Mouse (Mus musculus): ENCODE measurements at regions not wholly inside any gene's neighbourhood (a gene's known extent, or its start where the extent isn't known, plus 50 kb on each side); places are given as distances from the start of the nearest gene placed in this dataset.

DNA sequence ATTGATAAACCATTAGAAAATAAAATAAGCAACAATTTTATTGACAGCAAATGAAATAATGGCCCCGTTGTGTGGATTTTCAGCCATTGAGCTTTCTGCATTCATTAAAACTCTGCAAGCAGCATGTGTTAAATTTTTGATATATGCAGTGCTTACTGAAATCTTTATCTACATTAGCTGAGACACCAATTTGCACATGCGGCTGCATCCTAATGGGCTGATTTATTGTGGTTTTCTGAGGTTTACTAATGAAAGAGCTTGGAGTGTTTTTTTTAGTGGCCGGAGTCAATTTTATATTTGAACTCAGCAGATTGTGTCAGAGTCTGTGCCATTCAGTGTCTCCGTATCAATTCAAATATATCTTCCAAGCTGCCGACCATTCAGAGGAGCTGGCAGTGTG is 653.3 kb upstream of the Tbl1xr1 start:
- no peak overlapping the region for H3K4me3 ChIP-seq (ENCODE audit: insufficient read depth, low read depth, low read length)
- H3K4me1 ChIP-seq (ENCODE audit: control insufficient read depth, insufficient read depth, low read length) = no peaks in the 10 kb centered on the region
- no peak for TF ChIP-seq CTCF (IDR thresholded peaks at IDR 0.05; ENCODE audit: insufficient read depth, low read depth, low read length)
- no peak for TF ChIP-seq POLR2A (IDR thresholded peaks at IDR 0.05; ENCODE audit: insufficient read depth, low read depth, low read length)
- H3K27ac ChIP-seq (ENCODE audit: insufficient read depth, low read depth, low read length) = no peak overlapping the region
- WGBS = 71% methylated on average over 5 of the region's 5 CpGs

DNA sequence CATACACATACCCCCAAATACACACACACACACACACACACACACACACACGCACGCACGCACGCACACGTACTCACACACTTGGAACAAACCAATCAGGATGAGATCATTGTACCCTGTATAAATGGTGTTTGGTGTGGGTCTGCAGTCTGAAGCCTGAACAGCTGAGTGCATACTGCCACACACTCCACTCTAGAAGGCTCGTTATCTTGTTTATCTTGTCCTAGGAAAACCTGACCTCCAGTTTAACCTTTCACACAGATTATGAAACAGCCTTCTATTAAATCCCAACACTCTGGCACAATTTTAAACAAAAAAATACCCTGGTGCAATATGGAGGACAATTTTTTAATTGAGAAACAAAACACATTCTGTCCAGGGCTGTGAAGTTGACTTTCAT is 649.9 kb upstream of the Tbl1xr1 start:
- WGBS = 82% methylated on average over 6 of the region's 6 CpGs
- Histone ChIP-seq H3K4me1 (ENCODE audit: control insufficient read depth, insufficient read depth, low read length) (no peaks in the 10 kb centered on the region), H3K27ac (ENCODE audit: insufficient read depth, low read depth, low read length) (no peak overlapping the region), H3K4me3 (ENCODE audit: insufficient read depth, low read depth, low read length) (no peak overlapping the region)
- no peak for TF ChIP-seq CTCF (IDR thresholded peaks at IDR 0.05; ENCODE audit: insufficient read depth, low read depth, low read length)
- no peak for TF ChIP-seq POLR2A (IDR thresholded peaks at IDR 0.05; ENCODE audit: insufficient read depth, low read depth, low read length)

DNA sequence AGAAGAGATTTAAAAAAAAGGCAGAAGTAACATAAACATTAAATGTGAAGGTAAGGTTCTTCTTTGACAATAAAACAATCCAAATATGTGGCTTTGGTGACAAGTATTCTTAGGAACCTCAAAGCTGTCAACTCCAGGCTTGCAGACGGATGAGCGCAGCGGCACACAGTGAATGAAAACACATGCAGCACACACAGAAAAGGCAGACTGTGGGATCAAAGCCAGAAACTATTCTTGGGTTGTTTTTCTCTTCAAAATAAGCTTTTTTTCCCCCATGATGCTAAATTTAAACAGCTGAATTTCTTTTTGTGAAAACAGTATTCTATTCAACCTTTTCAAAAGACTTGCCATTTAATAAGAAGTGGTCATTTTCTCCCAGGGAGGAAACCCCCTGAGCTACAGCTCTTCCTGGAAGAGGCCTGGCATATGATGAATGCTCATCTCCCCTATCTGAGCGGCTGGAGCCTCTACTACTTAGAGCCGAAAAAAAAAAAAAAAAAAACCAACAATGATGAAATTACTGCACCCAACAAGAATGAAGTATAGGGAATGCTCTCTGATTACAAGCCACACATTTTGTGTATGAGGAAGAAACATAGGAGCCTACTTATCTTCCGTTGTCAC is 648.9 kb upstream of the Tbl1xr1 start:
- no peak overlapping the region for H3K27ac ChIP-seq (ENCODE audit: insufficient read depth, low read depth, low read length)
- TF ChIP-seq CTCF (IDR thresholded peaks at IDR 0.05; ENCODE audit: insufficient read depth, low read depth, low read length) = no peak
- no peak for TF ChIP-seq POLR2A (IDR thresholded peaks at IDR 0.05; ENCODE audit: insufficient read depth, low read depth, low read length)
- H3K4me1 ChIP-seq (ENCODE audit: control insufficient read depth, insufficient read depth, low read length) = no peaks in the 10 kb centered on the region
- H3K4me3 ChIP-seq (ENCODE audit: insufficient read depth, low read depth, low read length) = no peak overlapping the region
- 44% methylated on average over 6 of the region's 6 CpGs for WGBS

DNA sequence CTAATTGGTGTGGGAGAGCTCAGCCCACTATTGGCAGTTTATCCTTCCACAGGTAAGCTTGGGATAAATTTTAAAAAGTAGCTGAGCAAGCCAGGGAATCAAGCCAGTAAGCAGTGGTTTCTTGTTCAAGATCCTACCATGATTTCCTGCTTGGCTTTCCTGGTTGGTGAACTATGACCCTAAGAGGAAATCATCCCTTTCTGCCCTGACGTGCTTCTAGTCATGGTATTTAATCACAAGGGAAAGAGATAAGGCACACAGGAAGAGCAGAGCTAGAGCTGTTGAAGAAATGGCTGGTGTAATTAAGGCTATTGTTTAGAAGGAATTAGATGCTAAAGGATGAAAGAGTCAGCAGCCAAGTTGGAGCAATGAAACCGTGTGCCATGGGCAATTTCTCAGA is 648.3 kb upstream of the Tbl1xr1 start:
- no peak for TF ChIP-seq POLR2A (IDR thresholded peaks at IDR 0.05; ENCODE audit: insufficient read depth, low read depth, low read length)
- no peak for TF ChIP-seq CTCF (IDR thresholded peaks at IDR 0.05; ENCODE audit: insufficient read depth, low read depth, low read length)
- no peak overlapping the region for H3K27ac ChIP-seq (ENCODE audit: insufficient read depth, low read depth, low read length)

DNA sequence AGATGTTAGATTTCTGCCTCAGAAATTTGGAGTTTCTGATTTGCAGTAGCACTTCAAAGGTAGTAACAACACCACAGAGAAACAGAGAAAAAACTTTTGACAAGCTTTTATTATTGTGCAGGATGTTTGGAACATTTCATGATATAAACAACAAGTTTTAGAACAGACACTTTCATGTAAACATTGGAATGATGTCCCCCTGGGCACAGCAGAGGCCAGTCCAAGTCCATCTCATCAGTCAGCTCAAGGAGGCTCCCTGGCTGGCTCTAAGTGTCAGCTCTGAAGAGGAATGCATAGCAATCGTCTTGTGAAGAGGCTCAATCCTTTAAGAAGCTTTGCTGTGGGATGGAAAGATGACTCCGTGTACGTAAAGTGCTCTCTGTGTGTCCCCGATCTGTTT is 612.2 kb upstream of the Tbl1xr1 start:
- no peak overlapping the region for H3K27ac ChIP-seq (ENCODE audit: insufficient read depth, low read depth, low read length)
- WGBS = 77% methylated on average over 4 of the region's 4 CpGs
- H3K4me3 ChIP-seq (ENCODE audit: insufficient read depth, low read depth, low read length) = no peak overlapping the region
- no peak for TF ChIP-seq POLR2A (IDR thresholded peaks at IDR 0.05; ENCODE audit: insufficient read depth, low read depth, low read length)
- H3K4me1 ChIP-seq (ENCODE audit: control insufficient read depth, insufficient read depth, low read length) = no peaks in the 10 kb centered on the region

More for the DNA sequence above, 648.3 kb upstream of the Tbl1xr1 start:
- Histone ChIP-seq H3K4me3 (ENCODE audit: insufficient read depth, low read depth, low read length) (no peak overlapping the region), H3K4me1 (ENCODE audit: control insufficient read depth, insufficient read depth, low read length) (no peaks in the 10 kb centered on the region)
- 49% methylated on average over 2 of the region's 2 CpGs for WGBS

DNA sequence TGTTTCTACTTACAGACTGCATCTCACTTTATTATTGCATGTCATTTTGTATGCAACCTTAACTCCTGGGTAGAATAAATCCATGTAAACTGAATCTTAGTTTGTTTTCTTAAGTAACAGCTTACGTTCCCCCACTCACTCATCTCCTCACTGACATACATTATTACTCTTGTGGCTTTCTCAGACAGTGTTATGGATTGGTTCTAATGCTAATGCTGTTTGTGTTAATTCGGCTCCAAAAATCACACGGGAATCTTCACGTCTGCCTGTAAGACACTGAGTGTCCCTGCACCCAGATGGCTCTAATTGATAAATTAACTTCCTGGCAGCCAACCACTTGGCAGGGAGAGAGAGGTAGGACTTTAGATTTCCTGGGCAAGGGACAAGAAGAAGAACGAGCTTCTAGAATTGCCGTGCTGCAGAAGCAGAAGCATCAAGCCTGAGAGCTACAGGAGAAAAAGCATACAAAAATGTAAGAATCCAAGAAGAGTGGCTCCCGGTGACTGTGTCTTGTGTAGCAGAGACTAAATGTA is 610.3 kb upstream of the Tbl1xr1 start:
- no peak overlapping the region for H3K4me3 ChIP-seq (ENCODE audit: insufficient read depth, low read depth, low read length)
- TF ChIP-seq POLR2A (IDR thresholded peaks at IDR 0.05; ENCODE audit: insufficient read depth, low read depth, low read length) = no peak
- TF ChIP-seq CTCF (IDR thresholded peaks at IDR 0.05; ENCODE audit: insufficient read depth, low read depth, low read length) = no peak
- no peaks in the 10 kb centered on the region for H3K4me1 ChIP-seq (ENCODE audit: control insufficient read depth, insufficient read depth, low read length)
- WGBS = 21% methylated on average over 7 of the region's 7 CpGs
- H3K27ac ChIP-seq (ENCODE audit: insufficient read depth, low read depth, low read length) = no peak overlapping the region

DNA sequence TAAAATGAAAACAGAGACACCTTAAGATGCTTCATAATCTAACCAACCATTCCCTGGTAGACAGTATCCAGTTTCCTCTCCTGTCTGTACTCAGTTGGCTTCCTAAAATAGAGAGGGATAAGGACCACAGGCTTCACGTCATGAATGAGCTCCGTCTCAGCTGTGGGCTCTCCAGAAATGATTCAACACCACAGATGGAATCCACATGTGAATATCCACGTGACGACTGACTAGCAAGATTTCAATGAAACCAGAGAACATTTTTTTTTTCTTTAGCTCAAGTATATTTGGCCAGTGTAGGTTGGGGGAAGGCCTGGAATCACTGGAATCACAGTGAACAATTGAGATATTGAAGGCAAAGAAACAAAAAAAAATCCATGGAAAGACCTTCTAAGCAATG is 599.1 kb upstream of the Tbl1xr1 start:
- no peak for TF ChIP-seq POLR2A (IDR thresholded peaks at IDR 0.05; ENCODE audit: insufficient read depth, low read depth, low read length)
- no peak for TF ChIP-seq CTCF (IDR thresholded peaks at IDR 0.05; ENCODE audit: insufficient read depth, low read depth, low read length)
- 89% methylated on average over 4 of the region's 4 CpGs for WGBS
- peaks cover 3% of the 10 kb centered on the region; the same call in 1 of the 2 replicates for H3K4me1 ChIP-seq (ENCODE audit: control insufficient read depth, insufficient read depth, low read length)
- H3K4me3 ChIP-seq (ENCODE audit: insufficient read depth, low read depth, low read length) = no peak overlapping the region
- no peak overlapping the region for H3K27ac ChIP-seq (ENCODE audit: insufficient read depth, low read depth, low read length)

DNA sequence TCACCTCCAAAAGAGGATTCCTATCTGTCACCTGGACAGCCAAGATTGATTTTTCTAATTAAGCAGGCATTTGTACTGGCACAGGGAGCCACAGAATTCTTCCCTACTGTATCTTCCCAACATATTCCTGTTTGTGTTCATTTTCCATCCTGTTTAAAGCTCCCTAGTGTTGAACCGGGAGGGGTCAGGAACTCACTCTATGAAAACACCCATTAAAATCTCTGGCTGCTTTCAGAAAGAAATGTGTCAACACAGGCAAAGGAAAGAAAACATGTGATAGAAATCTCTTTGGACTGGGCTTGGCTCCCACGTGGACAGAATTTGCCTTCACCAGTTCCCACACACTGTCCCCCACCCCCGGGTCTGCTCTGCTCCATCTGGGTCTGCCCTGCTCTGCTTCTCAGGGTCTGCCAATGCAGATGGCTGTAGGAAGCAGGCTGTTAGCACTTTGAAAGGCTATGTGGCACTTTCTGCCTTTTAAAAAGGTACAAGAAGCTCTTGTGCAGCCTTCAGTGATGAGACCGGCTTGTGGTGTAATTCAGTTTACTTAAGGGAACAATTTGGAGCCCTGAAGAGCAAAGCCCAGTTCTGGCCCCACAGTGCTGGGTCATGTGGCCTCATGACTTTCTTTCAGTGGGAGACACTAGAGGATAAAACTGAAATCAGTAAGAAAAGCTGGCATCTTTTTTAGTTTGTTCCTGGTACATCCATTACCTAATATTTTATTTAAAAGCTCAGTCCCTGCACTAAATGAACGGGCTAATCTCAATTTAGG is 597.2 kb upstream of the Tbl1xr1 start:
- WGBS = 35% methylated on average over 5 of the region's 5 CpGs
- TF ChIP-seq CTCF (IDR thresholded peaks at IDR 0.05; ENCODE audit: insufficient read depth, low read depth, low read length) = no peak
- no peak for TF ChIP-seq POLR2A (IDR thresholded peaks at IDR 0.05; ENCODE audit: insufficient read depth, low read depth, low read length)
- Histone ChIP-seq H3K27ac (ENCODE audit: insufficient read depth, low read depth, low read length) (peak overlapping the region; percentile 31; the same call in 1 of the 2 replicates), H3K4me3 (ENCODE audit: insufficient read depth, low read depth, low read length) (no peak overlapping the region), H3K4me1 (ENCODE audit: control insufficient read depth, insufficient read depth, low read length) (peaks cover 3% of the 10 kb centered on the region; the same call in 1 of the 2 replicates)

DNA sequence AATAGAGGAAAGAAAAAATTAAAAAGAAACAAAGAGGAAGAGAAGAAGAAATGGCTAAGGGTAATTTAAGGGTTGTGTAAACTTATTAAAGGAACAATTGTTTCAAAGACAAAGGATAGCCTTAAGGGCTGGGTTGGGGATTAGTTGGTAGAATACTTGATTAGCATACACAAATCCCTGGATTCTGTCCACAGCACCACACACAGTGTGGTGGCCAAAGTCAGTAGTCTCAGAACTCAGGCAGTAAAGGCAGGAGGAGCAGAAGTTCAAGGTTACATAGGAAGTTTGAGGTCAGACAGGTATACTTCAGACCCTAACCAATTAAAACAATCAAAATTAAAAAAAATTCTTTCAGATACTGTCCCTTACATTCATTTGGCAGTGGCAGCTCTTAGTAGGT is 596.6 kb upstream of the Tbl1xr1 start:
- TF ChIP-seq CTCF (IDR thresholded peaks at IDR 0.05; ENCODE audit: insufficient read depth, low read depth, low read length) (no peak), POLR2A (IDR thresholded peaks at IDR 0.05; ENCODE audit: insufficient read depth, low read depth, low read length) (no peak)
- Histone ChIP-seq H3K4me1 (ENCODE audit: control insufficient read depth, insufficient read depth, low read length) (peaks cover 3% of the 10 kb centered on the region; the same call in 1 of the 2 replicates), H3K4me3 (ENCODE audit: insufficient read depth, low read depth, low read length) (no peak overlapping the region), H3K27ac (ENCODE audit: insufficient read depth, low read depth, low read length) (no peak overlapping the region)
